Mouse (Mus musculus) induced T-regulatory cell, adult 2 months (primary cell): ENCODE measurements around the gene Calm1.
"Not testable (repeated sequence)": the region's sequence is repeated elsewhere in the genome, so short reads cannot be mapped to it uniquely, and the experiment has no call there.

ENCODE experiments used
- DNase-seq: peaks from one replicate; pipeline ENCODE4 v3.0.0-alpha.2; 2012; ENCODE audit warnings: low read depth

Gene Calm1

DNA sequence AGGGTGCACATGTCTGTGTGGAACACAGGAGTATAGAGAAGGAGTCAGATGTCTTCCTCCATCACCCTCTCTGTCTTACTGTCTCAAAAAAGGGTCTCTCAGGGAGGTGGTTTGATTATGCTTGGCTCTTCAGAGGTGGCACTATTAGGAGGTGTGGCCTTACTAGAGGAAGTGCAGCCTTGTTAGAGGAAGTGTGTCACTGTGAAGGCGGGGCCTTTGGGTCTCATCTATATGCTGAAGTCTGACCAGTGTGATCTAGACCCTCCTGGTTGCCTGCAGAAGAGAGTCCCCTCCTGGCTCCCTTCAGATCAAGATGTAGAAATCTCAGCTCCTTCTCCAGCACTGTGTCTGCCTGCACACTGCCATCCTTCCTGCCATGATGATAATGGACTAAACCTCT is 5.1 kb upstream of the Calm1 start:
- DNase-seq, result no peak

DNA sequence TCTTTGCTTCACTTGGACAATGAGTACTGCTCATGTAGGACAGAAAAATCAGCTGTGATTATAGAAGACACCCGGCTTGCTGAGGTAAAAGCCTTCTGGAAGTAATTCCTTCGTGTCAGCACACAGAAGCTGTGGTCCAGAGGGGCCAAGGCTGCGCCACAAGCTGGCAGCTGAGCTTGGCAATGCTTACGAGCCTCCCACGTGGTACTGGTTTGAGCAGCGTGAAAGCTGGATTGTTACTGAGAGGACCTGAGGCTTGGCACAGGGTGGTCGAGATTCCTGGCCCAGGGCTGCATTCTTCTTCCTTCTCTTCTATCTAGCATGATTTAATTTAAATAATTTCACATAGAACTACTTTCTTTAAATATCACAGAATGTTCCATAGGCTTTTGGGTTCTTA is 2.4 kb upstream of the Calm1 start:
- DNase-seq, result no peak

DNA sequence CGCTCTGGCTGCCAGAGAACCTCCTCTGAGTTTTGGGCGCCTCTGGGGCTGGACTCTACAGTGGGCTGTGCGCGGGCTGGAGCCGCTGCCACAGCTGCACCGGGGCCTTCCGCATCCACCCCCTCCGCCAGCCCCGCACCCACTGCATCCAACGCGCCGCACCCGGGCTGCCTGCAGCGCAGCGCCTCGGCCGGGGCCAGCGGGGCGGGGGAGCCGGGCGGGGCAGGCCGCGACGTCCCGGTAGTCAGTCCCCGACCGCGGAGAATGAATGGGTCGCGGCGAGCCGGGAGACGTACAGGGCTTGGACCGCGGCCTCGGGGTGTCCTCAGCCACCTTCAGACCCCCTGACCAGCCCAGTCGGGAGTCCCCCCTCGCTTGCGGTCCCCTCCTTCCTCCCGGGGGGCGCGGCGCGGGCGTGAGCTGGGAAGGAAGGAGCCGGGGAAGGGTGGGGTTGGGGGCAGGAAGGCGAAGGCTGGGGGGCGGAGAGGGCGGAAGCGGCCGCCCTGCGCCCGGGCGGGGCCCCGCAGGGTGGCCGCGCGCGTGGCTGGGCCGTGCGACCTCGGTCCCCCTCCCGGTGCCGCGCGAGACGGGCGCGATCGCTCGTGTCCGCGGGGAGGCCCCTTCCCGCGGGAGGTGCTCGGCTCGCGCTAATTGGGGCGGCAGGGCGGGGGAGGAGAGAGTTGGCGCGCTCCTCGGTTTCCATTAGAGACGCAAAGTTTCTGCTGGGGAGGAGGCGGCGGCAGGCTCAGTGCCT is 833 bp downstream of the Calm1 start:
- peak; percentile 83 for DNase-seq

DNA sequence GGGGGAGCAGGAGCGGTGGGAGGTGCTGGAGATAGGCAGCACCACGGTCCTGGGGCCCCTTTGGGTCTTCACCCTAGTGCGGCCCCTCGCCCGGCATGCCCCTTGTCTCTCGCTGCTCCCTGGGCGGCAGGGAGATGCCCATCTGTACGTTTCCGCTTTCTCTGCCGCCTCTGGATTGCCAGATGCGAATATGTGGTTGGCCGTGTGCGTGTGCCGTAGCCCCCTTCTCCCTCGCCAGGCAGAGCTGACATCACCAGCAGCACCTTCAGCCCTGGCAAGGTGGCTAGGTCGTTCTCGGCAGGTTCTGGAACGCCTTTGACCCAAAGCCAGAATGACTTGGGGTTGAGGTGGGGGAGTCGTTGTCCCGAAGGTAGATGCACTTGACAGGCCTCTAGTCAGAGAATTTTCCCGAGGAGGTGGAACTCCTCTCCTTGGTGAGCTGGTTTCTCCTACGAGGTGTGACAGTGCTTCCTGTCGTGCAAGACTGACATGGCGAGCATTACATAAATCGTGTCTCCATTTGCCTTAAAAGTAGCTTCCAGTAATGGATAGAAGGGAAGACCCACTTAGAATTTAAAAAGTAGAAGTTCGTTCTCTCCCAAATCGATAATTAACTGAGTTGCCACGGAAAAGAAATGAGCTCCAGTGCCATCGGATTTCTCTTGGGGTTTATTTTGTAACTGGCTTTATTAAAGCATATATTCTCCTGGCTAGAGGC is 1.6 kb downstream of the Calm1 start:
- DNase-seq, result peak; percentile 63

DNA sequence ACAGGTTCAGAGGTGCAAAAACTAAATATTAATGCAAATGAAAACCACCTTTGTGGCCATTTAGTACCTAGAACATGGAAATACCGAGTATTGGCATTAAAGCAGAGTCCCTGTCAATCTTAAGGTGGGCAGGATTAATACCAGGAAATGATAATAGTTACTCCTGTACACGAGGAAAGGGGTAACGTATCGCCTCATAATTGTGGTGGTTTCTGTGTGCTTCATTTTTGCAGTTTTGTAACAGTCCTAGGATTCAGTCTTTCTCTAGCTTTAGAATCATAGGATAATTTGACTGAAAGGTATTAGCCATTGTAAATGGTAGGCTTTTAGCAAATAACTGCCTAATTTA is 2.1 kb downstream of the Calm1 start:
- no peak for DNase-seq

DNA sequence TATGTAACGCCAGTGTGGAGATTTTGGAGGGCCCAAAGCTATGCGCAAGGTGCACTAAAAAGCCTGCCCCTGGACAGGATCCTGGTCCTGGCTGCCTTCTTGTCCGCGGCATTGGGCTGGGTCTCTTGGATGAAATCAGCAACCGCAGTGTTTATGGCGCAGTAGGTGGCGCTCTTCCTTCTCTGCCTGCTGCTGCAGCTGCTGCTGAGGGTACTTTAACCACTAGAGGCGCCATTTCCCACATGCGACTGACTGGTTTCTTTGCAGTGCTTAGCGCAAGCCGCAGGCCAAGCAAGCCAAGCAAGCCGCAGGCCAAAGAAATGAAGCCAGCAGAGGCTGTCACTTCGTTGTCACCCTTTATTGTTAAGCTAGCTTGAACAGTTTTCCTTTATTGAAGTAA is 2.6 kb downstream of the Calm1 start:
- DNase-seq, result peak; percentile 98

DNA sequence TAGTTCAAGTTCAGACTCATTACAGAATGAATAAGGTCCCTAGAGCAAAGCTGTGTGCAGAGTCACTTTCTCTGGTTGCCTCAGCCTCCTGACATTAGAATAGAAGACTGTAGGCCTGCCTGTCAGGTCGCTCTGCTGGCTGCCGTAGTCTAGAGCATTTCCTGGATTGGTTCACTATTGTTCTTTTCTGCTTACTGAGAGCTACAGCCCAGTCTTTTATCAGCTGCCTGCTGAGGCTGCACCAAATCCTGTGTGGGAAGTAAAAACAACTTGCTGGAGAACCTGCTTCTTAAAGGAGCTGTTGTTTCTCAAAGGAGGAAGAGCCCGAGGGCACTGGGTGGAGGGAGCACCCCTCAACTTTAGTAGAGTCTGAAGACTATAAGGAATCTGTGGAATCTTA is 4.5 kb downstream of the Calm1 start:
- no peak for DNase-seq

DNA sequence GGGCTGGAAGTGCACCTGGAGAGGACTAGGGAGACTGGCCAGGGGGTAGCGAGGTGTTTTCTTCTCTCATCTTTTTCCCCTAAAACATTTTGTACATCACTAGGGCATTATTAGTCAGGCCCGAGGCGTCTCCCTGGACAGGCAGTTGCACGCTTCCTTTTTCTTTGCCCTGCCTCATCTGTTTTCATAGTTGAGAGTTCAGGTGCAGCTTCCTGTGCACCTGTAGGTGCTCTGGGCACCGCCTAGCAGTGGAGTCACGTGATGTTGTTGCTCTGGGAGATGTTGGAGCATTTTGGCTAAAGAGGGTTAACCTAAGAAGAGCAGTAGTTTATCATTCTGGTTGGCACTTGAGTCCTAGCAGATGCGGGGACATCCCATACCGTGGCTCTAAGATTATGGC is 5.9 kb downstream of the Calm1 start:
- DNase-seq, result no peak

DNA sequence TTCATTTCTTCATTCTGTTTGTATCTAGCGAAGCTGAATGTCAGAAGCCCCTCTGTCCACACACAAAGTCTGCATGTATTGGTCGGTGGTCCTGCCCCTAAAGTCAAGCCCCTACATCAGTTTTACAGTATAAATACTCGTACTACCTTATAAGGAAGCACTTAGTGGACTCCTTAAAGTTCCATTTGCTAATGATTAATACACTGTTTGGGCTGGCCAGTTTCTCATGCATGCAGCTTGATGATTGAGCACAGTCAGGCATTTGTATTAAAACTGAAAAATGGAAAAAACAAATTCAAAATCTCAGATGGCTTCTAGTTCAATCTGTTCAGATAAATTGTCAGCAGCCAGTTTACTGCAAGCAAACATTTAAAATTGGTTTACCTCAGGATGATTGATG is 7.3 kb downstream of the Calm1 start:
- DNase-seq, result no peak

DNA sequence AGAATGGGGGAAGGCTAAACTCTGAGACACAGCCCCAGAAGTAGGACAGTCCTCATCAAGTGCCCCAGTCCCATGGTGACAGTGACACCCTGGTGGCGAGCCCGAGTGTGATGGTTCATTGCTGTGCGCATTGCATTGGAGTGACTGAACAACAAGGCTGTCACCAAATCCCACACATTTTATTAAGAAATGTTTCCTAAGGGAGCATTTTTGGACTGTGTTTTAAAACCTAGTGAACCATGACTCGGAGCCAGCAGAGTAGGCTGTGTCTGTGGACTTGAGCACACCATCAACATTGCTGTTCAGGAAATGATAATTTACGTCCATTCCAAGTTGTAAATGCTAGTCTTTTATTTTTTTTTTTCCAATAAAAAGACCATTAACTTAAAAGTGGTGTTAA is 7.7 kb downstream of the Calm1 start:
- DNase-seq, result peak; percentile 13

DNA sequence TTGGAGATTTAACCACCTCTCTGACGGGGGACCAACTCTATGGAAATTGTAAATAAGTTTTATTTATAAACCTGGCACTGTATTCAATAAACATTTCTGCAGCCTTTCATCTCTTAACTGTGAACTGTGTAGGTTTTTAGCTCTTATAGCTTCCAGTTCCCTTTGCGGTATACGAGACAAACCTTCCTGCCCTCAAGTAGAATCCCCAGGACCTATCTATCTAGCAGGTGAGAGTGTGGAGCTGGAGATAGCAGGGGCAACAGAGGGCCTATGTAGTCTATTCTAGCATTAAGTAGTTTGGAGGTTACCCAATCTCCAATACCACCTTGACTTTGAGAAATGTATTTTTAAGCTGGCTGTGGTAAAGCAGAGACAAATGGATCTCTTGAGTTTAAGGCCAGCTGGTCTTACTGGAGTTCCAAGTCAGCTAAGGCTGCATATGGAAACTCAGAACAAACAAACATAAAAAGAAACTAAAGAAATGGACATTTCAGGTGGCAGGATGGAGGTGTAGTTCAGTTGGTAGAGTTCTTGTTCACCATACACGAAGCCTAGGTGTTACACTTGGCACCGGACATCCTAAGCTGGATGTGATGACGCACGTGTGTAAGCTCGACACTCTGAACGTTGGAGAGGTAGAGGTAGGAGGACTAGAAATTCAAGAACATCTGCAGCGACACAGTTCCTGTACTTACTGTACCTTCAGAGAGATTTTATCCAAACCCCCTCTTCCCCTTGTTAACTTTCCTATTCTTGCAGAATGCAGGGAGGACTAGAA is 10.7 kb downstream of the Calm1 start:
- no peak for DNase-seq

DNA sequence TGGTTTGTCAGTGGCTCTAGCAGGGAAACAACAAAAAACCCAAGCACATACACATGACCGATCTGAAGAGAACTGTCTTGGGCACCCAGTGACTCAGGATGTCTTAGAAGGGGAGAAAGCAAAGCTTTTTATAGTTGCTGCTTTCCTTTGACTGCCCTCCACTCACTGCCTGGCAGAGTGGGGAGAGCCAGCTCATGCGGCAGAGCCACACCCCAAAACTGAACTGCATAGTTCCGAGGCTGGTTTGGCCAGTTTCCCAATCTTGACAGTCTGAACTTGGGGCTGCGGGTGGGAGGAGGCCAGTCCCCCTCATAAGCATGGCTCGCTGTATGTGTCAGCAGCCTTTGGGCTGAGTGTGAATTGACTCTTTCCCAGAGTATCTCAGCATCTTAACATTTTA is 11.7 kb downstream of the Calm1 start:
- DNase-seq, result peak; percentile 10

DNA sequence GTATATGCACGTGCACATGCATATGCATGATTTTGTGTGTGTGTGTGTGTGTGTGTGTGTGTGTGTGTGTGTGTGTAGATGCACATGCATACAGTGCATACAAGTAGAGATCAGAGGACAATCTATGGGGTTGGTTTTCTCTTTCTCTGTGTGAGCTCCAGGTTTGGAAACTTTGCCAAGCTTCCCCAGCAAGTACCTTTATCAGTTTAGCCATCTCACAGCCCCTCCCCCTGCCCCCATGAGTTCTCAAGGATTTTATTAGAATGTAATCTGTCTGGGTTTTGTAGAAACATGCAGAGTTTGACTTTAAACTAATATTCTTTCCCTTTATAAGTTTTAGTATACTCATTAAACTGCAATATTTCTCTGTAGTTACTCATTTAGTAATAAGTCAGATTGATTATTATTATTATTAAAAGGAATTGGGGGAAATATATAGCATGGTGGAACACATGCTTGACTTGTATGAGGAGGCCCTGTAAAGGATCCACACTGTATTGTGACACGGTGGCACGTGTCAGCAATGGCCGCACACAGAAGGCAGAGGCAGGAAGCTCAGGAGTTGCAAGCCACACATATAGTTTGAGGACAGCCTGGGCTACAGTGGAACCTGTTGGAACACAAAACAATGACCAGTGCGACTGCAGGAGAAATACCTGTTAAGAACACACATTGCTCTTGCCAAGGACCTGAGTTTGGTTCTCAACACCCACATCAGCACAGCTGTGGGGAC is 12.4 kb downstream of the Calm1 start:
- DNase-seq, result no peak

DNA sequence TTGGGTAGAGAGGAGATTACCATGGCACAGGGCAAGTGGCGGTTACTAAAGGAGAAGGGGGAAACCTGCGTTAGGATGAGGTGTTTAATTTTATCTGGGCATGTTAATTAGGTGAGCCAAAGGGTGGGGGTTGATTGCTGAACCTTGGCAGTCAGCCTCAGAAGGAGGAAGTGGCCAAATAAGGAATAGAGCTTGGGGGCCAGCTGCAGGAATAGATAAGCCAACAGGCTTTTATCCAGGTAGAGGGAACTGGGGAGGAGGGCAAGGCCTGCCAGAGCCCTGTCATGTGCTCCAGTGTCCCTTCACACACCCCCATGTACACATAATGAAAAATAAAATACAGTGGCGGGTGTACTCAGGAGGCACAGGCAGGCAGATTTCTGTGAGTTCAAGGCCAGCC is 13.2 kb downstream of the Calm1 start:
- no peak for DNase-seq

DNA sequence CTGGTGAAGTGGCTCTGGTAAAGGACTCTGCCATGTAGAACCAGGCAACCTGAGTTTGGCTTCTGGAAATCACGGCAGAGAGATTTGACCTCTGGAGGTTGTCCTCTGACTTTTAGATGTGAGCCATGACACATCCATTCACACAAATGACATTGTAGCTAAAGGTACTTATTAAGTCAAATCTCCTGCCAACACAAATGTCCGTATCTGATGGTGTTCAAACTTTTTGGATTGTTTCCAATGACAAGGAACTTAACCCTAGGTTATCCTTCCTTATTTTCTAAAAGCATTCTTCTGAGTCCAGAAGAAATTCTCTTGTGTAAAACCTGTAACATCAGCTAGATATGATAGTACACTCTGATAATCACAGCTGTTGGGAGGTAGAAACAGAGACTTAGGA is 13.9 kb downstream of the Calm1 start:
- no peak for DNase-seq

DNA sequence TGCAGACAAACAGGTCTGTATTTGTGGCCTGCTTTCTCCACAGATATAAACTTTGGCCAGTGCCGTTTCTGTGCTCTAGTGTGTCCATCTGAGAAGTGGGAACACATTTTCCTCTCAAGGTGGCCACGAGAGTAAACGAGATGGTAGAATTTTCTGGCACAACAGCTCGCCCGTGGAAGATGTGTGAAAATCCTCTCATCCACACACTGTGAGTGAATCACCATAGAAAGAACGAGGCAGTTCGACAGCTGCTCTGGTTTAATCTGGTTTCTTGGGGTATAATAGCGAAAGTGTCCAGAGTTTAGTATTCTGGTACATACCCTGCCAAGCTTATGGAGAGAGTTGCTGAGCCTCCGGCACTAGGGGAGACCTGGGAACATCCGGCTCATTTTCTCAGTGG is 14.9 kb downstream of the Calm1 start:
- no peak for DNase-seq

DNA sequence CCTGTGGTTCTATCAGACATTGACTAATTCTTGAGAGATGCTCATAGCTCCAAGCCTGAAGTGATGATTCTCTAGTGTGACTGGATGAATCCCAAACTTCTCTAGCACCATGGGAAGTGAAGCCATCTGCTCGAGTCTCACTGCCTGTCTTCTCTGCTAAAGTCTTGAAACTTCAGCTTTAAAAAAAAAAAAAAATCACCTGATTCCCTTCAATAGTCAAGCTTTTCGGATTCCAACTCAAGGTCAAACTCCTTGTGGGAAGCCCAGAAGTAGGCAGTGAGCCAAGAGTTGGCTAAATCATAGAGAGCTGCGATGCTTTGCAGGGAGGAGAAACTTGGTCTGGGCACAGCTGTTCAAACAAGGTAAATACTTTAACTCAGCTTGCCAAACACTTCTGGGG is 15.5 kb downstream of the Calm1 start:
- no peak for DNase-seq

DNA sequence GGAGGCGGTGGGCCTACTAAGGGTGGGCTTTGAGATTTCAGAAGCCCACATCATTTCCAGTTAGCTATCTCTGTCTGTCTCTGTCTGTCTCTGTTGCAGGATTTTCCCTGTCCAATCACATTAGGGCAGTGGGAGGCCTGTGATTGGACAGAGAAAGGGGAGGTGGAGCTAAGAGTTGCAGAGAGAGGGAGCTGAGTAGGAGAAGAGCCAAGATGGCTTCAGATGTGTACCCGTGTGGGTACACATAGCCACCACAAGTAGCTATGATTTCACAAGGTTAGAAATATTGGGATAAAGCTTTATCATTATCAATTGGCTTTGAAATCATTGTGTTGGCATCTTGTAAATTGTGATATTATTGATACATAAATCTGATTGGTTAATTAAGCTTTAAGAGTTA is 17.9 kb downstream of the Calm1 start:
- not testable (repeated sequence) for DNase-seq

DNA sequence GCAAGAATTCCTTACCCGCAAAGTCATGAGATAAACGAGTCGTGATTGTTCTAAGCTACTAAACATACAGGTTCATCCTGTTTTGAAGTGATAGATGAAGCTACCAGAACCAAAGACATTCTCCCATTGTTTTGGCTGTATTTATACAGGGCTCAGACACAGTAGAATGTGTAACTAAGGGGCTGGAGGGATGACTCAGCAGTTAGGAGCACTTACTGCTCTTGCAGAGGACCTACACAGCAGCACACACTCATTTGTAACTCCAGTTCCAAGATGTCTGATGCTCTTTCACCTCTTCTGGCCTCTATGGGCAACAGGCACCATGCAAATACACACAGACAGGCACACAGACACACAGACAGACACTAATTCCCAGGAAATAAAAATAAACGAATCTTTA is 20.8 kb downstream of the Calm1 start:
- no peak for DNase-seq

DNA sequence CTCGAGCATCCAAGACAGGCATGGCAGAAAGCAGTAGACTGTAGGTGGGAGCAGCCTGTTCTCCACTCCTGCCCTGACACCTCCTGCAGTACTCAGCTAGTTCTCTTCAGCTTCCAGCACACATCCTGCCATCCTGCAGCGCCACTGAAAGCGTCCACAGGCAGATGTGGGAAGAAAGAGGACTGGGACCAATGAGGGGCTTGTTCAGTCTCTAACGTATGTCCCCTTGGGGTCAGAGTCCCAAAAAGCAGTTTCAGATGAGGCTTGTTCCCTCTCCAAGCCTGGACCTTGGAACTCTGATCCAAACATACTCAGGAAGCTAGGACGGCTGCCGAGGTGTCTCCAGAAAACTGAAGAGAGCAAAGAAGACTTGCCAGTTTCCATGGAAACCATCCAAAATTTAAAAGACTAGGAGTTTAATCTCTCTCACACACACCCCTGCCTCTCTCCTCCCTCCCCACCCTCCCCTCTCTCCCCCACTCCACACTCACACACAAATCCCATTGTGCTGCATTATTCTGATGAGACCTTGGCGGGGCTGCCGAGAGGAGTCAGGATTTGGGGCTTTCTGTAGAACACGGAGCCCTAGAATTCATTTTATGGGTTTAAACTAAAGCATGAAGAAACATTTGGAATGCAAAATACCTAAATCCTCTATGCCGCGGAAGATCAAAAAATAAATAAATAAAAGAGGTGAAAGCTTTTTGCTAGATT is 22.5 kb downstream of the Calm1 start:
- DNase-seq, result no peak

DNA sequence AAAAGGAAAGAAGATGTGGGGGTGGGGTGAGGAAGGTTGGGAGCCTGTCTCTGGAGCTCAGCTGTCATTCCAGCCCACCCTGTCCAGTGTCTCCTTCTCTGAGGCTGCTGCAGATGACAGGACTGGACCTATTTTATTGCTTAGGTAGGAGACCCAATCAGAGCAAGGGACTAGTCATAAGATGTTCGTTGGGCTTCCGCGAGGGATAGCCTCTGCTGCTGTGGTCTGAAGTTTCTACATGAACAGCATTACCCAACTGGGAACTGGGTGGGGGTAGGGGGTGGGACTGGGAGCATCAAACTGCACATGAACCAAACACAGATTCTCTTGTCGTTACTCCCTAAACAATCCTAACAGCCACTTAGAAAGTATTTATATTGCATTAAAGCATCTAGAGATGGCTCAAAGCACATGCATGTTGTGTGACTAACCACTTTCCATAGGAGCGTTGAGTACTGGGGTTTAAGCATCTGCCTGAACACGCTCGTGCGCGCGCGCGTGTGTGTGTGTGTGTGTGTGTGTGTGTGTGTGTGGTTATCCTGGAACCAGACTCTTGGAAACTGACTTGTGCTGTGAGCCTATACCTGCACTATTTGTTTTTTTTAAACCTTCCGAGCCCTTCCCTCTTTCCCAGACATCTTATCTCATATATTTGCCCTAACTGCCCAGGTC is 23.2 kb downstream of the Calm1 start:
- no peak for DNase-seq
